Comparison of ENCODE assay signal across 12 mouse cellular contexts in the genomic region with DNA sequence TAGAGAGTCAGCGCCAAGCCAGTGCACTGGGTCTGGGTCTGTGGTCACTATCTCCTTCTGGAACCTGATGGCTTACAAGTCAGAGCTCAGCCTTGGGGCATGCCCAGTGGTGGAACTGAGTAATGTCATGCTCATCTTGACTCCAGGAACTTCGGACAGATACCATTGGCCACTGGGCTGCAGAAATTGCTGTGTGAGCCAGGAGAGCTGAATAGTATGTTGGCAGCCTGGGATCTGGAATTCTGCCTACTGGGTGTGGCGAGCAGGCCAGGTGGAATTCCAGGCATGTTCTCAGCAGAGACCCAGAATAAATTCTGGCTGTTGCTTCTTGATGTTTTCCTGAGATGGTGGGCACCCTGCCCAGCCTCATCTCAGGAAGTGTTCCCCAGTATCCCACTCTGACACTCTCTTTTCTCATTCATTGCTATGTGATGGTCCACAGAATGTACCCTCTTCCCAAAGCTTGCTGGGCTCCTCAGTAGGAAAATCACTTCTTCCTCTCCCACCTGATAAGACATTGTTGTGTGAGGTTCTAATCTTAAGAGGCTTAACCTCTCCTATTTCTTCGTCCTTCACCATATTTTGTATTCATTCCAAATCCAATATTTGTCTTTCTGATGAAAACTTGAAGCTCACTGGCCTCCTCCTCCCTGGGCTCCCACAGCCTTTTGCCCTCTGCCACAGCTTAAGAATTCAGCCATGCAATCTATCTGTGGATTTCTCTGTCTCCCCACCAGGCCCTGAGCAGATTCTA. TPM values are rescaled to one million over a fixed set of nuclear protein-coding genes. Genes with fewer than 3 reads are reported as not detected.
A peak's percentile ranks its signal among the peaks of the same experiment; 100 is the strongest.
DNase-seq lines count a peak whose midpoint lies in the region; ATAC-seq and TF ChIP-seq lines count a peak whose summit lies in the region.
"Had no signal": no experiment of that assay in that cellular context is flagged by ENCODE, and none has a peak within 500 bp of the region (broad histone marks: within the 10 kb centered on the region; RNA-seq: fewer than 3 reads in every experiment).

No protein-coding gene starts in this region.

- TF ChIP-seq CTCF in spleen, adult 2 months (IDR thresholded peaks at IDR 0.05; ENCODE audit: extremely low read depth, insufficient read depth, insufficient read length, insufficient replicate concordance) = no peak

- TF ChIP-seq POLR2A in spleen, adult 2 months (IDR thresholded peaks at IDR 0.05; ENCODE audit: low read depth, low read length) = no peak

- no peaks in the 10 kb centered on the region for H3K36me3 ChIP-seq in spleen, adult 2 months (ENCODE audit: control insufficient read depth, insufficient read depth, low read length)
- H3K36me3 ChIP-seq in forebrain, embryonic 16.5 days (ENCODE audit: control insufficient read depth, insufficient read depth) = no peaks in the 10 kb centered on the region
- H3K36me3 ChIP-seq: forebrain, embryonic 10.5 days; hindbrain, embryonic 13.5 days; limb, embryonic 13.5 days had no signal

- H3K27me3 ChIP-seq in spleen, adult 2 months (ENCODE audit: control insufficient read depth, insufficient read depth, low read length) = no peaks in the 10 kb centered on the region
- H3K27me3 ChIP-seq in forebrain, embryonic 16.5 days (replicated peaks; ENCODE audit: control insufficient read depth, insufficient read depth, low read length) = no peaks in the 10 kb centered on the region
- H3K27me3 ChIP-seq: hindbrain, embryonic 13.5 days; limb, embryonic 13.5 days had no signal

- H3K9me3 ChIP-seq in forebrain, embryonic 16.5 days (ENCODE audit: control insufficient read depth, low read length) = no peaks in the 10 kb centered on the region
- H3K9me3 ChIP-seq: forebrain, embryonic 10.5 days; hindbrain, embryonic 13.5 days; limb, embryonic 13.5 days had no signal

- peaks cover 36% of the 10 kb centered on the region for H3K4me1 ChIP-seq in spleen, adult 2 months (ENCODE audit: control insufficient read depth, insufficient read depth, insufficient read length)
- no peaks in the 10 kb centered on the region for H3K4me1 ChIP-seq in forebrain, embryonic 16.5 days (replicated peaks; ENCODE audit: control insufficient read depth, insufficient read depth, low read length)

- peak; percentile 18 for DNase-seq in adrenal gland, postnatal 14 days
- DNase-seq in adrenal gland, postnatal 25 days = no peak
- DNase-seq in spleen, adult 2 months (ENCODE audit: low read depth in 1 of 2, low spot score in 2 of 2) = no peak
- DNase-seq in spleen, adult 18-20 months = no peak
- peak; percentile 38 for DNase-seq in kidney, postnatal 10 days
- no peak for DNase-seq in left cerebral cortex, adult 9 months (ENCODE audit: low spot score in 2 of 2)

- H3K27ac ChIP-seq in spleen, adult 2 months (ENCODE audit: insufficient read depth, low read length) = peak overlapping the region; percentile 59
- H3K27ac ChIP-seq in forebrain, embryonic 16.5 days (ENCODE audit: low read length) = no peak overlapping the region
- H3K27ac ChIP-seq: forebrain, embryonic 10.5 days; hindbrain, embryonic 13.5 days; limb, embryonic 13.5 days had no signal

- no peak overlapping the region for H3K4me3 ChIP-seq in spleen, adult 2 months (ENCODE audit: extremely low read depth, insufficient read depth, insufficient read length)
- H3K4me3 ChIP-seq in forebrain, embryonic 16.5 days (replicated peaks; ENCODE audit: low read length) = no peak overlapping the region
- H3K4me3 ChIP-seq: forebrain, embryonic 10.5 days; hindbrain, embryonic 13.5 days; limb, embryonic 13.5 days; myocyte had no signal

- WGBS in spleen, adult 2 months = 84% methylated on average over 4 of the region's 4 CpGs
- 76% methylated on average over 4 of the region's 4 CpGs for WGBS in forebrain, embryonic 16.5 days

- no peak overlapping the region for H3K4me2 ChIP-seq in forebrain, embryonic 16.5 days (ENCODE audit: low read length)
- H3K4me2 ChIP-seq: hindbrain, embryonic 13.5 days; limb, embryonic 13.5 days had no signal

- no peak overlapping the region for H3K9ac ChIP-seq in forebrain, embryonic 16.5 days (replicated peaks; ENCODE audit: low read depth, low read length)
- H3K9ac ChIP-seq: hindbrain, embryonic 13.5 days; limb, embryonic 13.5 days had no signal

- no peak for ATAC-seq in erythroid progenitor cell, adult 5-6 weeks (replicated peaks; ENCODE audit: low FRiP score, poor library complexity, severe bottlenecking)
- ATAC-seq in forebrain, embryonic 16.5 days = no peak

RNA-seq across cellular contexts. Expression of gene Sypl, which starts 41.6 kb away (rescaled TPM):
- total RNA-seq in adrenal gland, postnatal 14 days (2021) = 98.7 and 108 TPM in 2 replicates
- 101 and 114 TPM in 2 replicates for total RNA-seq in adrenal gland, postnatal 25 days (2021)
- 25.7 and 36.9 TPM in 2 replicates for polyA plus RNA-seq in spleen, adult 2 months (2012; rRNA removed)
- total RNA-seq in erythroid progenitor cell, adult 5-6 weeks (2015; ENCODE audit: low replicate concordance) = 32.1 and 35.6 TPM in 2 replicates
- 24.4 and 27.0 TPM in 2 replicates for total RNA-seq in erythroid progenitor cell, adult 5-6 weeks (2017; ENCODE audit: low replicate concordance)
- 37.8 and 47.8 TPM in 2 replicates for polyA plus RNA-seq in forebrain, embryonic 16.5 days (2015; fragmentation: Nextera tagmentation; extraction: Ambion mirVana)

Comparison
In these comparisons a context has a peak if more than half of its experiments do, and no peak if none do; other contexts are left out.
1. DNase-seq: peak in adrenal gland, postnatal 14 days (single experiment) and kidney, postnatal 10 days (single experiment); none in adrenal gland, postnatal 25 days (single experiment), spleen, adult 2 months (0 of 2), spleen, adult 18-20 months (0 of 2) and left cerebral cortex, adult 9 months (0 of 2).